Mouse (Mus musculus) common myeloid progenitor, adult 5-6 weeks (primary cell): Measurements from ENCODE around the gene Slc44a5. TPM values are rescaled to one million over a fixed set of nuclear protein-coding genes. Genes with fewer than 3 reads are reported as not detected.

Experiments
- ATAC-seq: replicated peaks from 2 replicates; pipeline ENCODE4 v1.8.0; 2016; ENCODE audit warnings: low read depth, mild to moderate bottlenecking, moderate TSS enrichment, inconsistent platforms; ENCODE audit not compliant: poor library complexity, severe bottlenecking
- total RNA-seq: library from RNA; stranded (forward); fragments of 200-1000, 187-1606 nt; gene quantifications from 2 replicates; pipeline ENCODE4 v1.2.3, GENCODE M21; 2017

Slc44a5 gene
- not detected in 2 replicates for total RNA-seq

DNA sequence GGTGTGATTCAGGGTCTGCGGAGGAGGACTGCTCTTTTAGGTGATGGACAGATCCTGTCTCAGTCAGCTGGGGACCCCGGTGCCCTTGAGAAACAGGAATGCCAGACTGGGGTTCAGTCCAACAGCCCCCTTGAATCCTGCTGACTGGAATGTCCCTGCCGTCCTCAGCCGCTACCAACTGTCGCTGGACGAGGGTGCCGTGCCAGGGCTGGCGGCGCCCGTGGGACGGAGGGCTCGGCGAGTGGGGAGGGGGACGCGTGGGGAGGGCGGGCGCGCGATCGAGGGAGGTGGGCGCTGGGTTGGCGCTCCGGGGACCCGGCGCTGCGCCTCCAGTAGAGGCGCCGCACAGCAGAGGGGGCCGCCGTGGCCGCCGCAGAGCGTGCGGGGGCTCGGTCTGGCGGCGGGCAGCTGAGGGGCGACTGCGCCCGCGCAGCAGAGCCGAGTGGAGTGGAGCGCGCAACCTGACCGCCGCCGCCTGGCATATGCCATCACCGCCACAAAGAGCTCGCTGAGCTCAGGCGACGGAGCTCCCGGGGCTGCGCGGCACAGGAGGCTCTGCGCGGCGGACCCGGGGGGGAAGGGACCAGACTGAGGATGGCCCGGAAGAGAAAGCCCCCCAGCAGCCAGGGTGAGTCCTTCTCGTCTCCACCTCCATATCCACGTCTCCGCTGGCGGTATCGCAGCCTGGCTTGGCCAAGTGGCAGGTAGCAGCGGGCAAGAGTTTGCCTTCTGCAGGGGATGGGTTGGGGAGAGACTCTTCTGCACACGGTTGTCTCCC is at the start of gene Slc44a5:
Gene Slc44a5, plus strand, starts transcription at position 266 of the 778 bp plus-strand sequence.
- ATAC-seq = peak; percentile 34; the same call in 1 of the 2 replicates

DNA sequence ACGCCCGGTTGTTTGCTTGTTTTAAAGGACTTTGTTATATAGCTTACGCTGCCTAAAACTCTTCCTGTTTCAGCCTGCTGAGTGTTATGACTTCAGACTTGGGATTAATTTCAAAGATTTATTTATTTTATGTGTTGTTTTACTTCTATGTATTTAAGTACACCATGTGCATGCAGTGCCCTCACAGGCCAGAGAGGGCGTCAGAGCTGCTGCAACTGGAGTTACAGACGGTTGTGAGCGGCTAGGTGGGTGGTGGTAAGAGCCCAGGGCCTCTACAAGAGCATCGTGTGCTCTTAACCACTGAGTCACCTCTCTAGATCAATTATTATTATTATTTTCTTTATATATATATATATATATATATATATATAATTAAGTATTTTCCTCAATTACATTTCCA is 46.9 kb upstream of the Slc44a5 start:
- ATAC-seq = no peak

DNA sequence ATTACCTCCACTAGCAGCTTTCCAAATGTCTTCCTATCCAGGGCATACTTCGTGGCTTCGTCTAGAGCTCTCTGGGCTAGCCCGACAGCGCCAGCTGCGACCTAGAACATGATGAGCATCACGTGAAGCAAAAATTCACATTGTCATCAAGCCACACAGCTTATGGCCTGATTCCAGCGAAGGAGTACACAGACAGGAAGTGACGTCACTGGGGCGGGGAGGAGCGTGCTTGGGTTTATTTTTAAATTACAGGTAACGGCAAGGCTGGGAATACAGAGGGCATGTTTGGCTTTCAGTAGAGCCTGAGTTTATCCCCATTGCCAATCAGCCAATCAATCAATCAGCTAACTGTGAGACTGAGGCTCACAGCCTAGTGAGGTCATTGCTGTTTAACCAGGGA is 43.7 kb upstream of the Slc44a5 start:
- ATAC-seq = peak; percentile 60

DNA sequence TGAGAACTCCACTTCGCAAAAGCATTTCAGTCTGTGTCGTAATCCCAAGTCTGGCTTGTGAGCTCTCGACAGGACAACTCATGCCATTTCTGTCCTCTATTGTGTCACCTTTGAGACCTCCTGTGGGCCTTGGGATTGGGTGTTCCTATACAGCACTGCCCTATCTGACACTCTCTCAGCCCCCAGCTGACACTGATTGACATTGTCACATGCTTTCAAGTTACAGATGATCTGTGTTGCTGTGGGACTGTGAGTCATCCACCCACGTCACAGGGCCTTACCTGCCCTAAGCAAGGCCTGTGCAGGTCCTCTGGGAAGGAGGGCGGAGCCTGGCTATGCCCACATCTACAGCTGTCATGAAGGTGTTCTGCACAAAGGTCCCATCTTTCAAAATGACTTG is 40.8 kb upstream of the Slc44a5 start:
- no peak for ATAC-seq

DNA sequence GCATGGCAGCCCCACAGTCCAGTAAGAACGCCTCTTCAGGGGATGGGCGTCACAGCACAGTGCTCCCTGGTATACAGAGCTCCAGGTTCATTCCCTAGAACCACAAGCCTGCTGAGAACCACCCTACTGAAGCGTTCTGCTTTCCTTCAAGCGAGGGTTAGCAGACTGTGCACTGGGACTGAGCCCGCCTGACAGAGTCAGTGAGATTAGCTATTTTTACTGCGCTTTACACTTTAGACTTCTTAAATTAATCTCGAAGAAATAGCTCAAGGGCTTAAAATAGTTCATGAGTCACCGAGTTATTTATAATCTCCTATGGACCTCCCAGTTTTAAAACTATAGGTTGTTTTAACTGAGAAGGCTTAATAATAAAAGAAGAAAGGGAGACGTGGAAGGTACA is 37.4 kb upstream of the Slc44a5 start:
- ATAC-seq = no peak

DNA sequence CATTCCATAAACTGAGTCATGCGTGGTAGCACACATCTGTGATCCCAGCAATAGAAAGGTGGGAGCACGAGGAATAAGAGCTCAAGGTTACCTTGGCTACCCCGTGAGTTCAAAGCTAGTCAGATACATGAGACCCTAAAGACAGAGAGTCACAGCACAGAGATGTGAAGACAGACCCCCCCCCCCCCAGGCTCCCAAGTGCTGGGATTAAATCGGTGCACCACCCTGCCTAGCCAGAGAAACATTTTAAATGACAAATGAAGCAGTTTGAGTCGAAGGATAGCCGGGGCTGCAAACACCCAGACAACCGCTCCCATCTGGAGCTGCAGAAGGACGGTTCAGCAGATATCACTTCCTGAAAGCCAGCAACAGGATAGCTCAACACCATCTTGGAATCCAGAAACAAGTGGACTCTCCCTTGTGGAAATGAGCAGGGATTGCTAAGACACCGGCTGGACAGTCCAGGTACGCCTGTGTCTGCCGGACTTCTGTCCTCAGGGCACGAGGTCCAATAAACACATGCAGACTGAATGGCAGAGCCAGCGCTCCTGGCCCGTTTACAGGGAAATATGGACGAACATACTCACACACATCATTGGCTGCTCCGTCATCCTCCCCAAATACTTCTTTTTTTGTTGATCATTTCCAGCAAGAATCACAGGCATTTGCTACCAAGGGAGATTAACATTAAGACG is 36.0 kb upstream of the Slc44a5 start:
- no peak for ATAC-seq

DNA sequence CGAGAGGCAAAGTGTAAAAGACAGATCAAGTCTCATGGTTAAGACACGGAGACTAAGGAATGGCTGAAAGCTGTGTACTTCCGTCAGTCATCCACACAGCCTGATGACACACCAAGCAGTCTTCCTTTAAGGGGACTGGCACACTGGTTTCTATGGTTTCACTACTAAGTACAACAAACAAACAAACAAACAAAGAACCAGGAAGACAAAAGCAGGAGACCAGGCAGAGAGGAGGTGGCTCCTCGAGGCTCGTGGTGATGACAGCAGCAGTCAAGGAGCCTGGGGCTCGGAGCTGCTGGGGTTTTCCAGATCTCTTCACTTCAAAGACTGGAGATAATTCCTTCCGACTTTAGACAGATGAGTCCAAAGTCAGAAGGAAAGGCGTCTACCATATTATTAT is 33.2 kb upstream of the Slc44a5 start:
- ATAC-seq = no peak

DNA sequence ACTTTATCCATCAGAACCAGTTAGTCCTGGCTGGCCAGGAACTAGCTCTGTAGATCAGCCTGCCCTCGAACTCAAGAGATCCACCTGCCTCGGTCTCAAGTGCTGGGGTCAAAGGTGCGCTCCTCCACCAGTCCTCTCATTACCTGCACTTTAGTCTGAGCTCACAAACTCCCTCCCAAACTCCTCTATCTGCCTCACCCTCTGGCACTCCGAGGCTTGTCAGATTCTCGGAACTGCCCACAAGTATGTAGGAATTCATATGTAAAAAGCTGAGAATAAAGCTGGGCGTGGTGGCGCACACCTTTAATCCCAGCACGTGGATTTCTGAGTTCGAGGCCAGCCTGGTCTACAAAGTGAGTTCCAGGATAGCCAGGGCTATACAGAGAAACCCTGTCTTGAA is 32.8 kb upstream of the Slc44a5 start:
- ATAC-seq = no peak

DNA sequence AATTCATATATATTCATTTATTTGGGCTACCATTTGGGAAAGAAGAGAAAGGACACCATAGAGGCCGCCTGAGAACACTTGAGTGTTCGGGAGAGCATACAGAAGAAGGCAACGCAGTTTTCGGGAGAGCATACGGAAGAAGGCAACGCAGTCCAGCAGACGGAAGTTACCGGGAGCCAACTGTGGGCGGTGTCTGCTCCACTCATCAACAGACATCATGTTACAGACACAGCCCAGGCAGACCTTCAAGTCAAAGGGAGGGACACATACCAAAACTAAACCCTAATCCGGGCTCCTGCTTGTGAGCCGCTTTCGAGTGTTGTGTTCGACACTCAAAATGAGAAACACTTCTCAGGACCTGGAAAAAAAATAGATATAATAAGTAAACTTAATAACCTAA is 31.6 kb upstream of the Slc44a5 start:
- ATAC-seq = no peak

DNA sequence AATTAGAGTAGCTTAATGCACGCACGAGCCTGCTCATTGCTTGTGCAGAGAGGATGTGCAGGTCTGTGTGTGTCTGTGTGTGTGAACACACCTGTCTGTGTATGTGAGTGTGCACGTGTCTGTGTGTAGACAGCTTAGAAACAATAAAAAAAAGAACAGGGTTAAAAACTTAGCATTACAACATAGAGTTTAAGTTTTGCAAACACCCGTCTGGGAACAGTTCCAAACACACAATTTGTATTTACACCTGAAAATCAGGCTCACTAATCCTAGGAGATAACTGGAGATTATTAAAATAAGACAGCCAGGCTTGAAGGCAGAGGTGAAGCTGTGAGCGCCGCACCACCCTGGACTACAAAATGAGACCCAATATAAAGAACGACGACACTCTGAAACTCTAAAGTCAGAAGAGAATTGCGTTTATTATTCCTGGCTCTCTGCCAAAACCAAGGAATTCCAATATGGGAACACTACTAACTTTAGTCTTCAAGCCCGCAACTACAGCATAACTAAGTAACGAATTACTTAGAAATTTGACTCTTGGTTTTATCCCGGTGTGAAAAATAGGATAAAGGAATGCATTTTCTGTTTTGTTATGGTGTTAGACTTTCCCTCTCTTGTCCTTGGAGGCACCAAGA is 30.1 kb upstream of the Slc44a5 start:
- no peak for ATAC-seq

DNA sequence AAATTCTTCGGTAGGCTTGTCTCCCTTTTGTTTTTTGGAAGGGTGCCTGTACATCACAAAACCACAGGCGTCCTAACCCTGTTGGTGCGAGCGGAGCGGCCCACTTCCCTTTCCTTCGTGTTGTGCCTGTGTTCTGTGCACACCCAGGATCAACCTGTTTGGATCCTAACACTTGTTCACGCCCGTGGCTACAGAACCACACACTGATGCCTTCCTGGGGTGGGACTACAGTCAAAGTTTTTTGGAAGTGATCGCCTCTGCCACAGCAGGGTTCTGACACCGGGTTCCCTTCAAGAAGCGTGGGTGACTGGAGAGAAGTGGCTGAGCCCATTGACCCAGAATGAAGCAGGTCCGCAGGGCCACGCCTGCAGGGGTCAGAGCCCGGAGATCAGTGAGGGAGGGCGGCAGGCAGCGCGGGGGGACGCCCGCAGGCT is 29.3 kb upstream of the Slc44a5 start:
- peak; percentile 57 for ATAC-seq

DNA sequence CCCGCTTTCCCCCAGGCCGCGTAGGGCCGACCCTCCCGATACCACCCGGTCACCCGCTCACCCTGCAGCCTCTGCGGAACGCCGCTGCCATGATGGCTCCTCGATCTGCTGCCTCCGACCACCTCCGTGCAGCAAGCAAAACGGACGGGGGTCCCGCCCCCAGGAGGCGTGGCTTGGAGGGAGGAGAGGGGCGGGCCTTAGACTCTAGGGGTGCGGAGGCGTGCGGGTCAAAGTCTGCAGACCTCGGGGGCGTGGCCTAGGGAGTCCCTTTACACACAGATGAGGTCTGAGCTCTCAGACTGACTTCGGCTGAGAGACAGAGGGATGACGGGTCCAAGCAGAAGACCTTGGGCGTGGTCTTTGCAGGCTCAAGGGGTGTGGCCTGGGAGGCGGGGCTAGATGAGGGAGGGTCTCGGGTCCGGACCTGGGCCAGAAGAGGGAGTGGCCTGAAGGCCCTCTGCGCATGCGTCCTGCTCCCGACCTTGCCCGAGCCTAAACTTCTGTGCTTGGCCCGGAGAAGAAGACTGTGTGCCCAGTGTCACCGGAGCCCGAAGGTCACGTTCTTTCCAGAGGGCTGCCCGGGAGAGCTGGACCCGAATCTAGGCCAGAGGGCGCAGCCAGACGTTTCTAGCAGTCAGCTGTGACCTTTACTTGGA is 28.8 kb upstream of the Slc44a5 start, which contains the start of gene Acadm:
Gene Acadm, minus strand, starts transcription at position 298 of the 656 bp plus-strand sequence.
- ATAC-seq = peak; percentile 92

DNA sequence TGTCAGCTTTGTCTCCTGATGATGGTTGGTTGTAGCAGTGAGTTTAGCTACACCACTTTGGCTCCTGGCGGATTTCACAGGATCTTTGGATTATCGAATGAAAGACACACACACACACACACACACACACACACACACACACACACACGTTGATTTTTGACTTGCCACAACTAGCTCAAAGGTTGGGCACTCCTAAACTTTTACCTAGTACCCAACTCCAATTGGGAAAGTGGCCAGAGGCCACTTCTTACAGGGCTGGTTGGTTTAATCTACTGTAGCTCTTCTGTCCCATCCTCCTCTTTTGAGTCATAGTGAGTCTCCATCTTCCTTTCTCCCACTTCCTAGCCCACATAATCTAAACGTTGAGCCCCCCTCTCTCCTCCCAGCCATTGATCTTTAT is 26.0 kb upstream of the Slc44a5 start:
- no peak for ATAC-seq

DNA sequence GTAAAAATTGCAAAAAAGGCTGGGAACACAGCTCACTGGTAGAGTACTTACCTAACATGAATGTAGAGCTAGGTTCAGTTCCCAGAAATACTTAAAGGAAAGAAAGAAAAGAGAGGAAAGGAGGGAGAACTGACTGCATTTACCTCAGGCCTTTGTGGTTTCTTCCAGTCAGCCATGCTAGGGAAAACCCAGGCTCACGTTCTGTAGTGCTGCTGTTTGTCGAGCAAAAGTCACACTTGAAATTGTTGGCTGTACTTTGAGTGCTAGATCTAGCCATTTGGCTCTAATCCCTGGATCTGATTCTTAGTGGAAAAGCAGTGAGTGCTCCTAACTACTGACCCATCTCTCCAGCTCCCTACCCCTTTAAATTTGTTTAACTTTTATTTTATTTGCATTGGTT is 25.1 kb upstream of the Slc44a5 start:
- no peak for ATAC-seq

DNA sequence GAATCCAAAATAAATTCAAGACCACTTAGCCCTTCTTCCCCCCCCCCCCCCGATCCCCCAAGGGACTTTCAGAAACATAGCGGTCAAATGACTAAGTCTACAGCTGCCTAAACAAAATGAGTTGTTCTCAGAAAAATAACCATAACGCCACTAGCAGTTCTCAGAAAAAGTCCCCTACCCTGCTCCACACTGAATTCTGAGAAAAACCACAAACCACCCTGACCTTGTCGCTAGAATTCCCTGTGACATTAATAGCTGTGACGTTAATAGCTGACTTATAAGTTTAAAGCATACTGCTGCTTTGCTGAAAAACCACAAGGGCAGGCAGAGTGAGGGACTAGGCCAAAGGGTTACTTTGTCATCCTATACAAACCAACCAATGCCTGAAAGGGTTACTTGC is 15.3 kb upstream of the Slc44a5 start:
- no peak for ATAC-seq

DNA sequence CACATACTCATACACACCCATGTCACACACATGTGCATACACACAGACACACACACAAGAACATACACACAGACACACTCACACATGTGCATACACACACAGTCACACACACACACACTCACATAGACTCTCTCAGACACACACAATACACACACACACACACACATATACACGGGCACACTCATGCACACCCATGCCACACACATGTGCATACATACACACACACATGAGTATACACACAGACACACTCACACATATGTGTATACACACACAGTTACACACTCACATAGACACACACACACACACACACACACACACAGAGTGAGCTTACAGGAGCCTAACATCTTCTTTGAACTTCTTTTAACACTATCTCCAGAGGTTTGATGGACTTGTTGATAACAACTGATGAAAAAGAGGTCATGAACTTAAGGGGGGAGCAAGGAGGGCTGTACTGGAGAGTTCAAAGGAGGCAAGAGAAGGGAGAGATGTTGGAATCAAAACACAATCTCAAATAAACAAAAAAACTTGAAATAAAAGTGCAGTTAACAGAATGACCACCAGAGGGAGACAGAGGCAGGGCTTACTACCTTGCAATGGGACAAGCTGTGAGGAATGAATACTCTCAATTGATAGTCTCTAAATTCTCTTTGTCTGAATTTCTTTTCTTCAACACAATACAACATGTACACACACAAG is 14.1 kb upstream of the Slc44a5 start:
- peak; percentile 73 for ATAC-seq

DNA sequence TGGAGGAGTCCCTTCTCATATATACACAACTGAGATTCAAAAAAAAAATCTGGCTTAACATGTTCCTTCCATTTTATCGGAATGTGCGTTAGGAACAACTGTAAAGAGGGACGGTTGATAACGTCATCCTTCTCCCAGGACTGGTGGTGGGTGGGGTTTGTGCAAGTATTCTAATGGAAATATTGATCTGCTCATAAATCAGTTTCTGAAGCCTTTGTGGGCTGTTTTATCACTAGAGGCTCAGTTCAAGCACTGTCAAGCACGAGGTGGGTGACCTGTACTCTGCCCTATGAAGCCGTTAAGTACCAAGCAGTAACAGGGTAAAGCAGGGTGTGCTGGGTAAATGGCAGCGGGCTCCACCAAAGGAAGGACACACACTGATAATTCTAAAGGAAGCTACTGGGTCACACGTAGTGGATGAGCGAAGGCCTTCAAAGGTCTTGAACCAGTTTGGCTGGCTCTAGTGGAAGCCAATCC is 13.5 kb upstream of the Slc44a5 start:
- no peak for ATAC-seq

DNA sequence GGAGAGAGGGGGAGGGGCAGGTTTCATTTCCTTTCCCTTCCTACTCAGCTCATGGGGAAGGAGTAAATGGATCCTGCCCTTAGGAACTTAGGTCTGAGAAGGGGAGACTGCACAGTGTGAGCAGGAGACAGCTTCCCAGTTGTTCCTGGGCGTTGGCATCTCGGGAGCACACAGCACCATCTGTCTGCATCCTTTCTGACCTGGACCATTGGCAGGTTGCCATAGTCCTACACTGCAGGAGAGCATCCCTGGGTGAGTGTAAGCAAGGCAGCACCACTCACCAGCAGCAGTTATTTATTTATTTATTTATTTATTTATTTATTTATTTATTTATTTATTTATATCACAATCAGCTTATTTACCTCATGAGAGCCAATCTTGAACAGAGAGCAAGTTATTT is 12.4 kb upstream of the Slc44a5 start:
- no peak for ATAC-seq

DNA sequence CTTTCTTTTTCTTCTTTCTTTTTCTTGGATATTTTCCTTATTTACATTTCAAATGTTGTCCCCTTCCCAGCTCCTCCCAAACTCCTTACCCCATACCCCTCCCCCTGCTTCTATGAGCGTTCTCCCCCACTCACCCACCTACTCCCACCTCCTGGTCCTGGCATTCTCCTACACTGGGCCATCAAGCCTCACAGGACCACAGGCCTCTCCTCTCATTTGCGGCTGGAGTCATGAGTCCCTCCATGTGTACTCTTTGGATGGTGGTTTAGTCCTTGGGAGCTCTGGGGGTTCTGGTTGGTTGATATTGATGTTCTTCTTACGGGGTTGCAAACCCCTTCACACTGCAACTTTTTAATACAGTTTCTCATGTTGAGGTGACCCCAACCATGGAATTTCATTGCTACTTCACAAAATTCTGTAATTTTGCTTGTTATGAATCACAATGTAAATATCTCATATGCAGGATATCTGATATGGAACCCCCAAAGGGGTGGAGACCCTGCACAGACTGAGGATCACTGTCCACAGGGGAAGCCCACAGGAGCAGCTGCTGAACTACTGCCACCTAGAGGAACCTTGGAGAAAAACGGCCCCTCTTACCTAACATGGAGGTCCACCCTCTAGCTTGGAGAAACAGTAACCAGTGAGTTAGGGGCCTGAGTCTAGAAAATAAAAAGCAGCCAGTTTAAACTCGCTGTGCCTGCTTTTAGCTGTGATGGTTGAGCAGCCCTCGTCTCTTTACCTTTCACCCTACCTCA is 11.4 kb upstream of the Slc44a5 start:
- ATAC-seq = peak; percentile 83
